Mouse (Mus musculus) A20 (cell line): ENCODE data around the gene Tubg2.
"Not testable (repeated sequence)": the region's sequence is repeated elsewhere in the genome, so short reads cannot be mapped to it uniquely, and the experiment has no call there.

Experiments
- DNase-seq: peaks from one replicate; pipeline ENCODE4 v3.0.0-alpha.2; 2011; ENCODE audit warnings: low read depth, low spot score

Tubg2 gene

DNA sequence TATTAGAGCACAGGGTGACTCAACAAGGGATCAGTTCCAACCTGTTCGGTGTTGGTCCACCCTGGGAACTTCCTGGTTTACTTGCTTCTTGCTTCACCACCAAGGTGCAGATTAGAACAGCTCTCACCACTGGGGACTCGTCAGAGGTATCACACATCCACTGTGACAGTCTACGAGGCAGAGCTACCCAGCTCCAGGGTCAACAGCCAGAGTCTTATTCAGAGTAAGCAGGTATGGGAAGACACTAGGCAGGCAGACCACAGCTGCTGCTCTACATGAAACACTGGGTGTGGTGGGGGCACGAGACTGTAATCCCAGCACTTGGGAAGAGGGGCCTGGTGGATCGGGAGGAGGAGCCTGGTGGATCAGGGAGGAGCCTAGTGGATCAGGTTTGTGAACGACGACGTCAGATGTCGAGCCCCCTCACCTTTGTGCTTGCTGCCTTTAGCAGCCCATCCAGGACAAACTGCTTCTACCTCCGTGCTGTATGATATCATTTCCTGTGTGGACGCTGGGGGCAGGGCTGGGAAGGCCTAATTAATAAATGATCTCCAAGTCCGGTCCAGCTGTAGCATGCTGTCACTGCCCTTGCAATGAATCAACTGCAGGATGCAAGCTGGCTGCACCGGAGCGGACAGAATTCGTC is 17.0 kb upstream of the Tubg2 start:
- DNase-seq: no peak

DNA sequence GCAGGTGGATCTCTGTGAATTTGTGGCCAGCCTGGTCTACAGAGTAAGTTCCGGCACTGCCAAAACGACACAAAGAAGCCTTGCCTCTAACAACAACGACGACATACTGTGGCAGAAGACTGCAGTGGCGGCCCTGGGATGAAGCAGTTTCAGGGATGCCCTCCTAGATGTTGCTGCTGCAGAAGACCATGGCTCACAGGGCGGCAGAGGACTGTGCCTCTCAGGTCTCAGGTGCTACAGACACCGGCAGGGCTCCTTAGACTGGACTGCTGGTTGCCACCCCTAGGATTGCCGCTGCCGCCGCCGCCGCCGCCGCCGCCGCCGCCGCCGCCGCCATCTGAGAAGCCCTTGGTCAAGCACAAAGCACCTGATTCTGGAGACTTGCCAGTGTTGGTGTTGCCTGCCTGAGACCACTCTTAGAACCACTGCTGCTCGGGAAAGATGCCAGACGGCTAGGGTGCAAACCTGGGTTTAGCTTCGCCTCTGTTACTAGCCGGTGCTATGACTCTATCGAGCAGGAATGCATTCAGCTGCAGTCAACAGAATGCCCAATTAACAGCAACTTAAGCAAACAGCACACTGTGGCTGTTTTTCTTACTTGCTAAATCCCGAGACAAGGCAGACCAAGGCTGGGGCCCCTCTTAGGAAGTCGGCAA is 15.4 kb upstream of the Tubg2 start:
- DNase-seq: no peak

DNA sequence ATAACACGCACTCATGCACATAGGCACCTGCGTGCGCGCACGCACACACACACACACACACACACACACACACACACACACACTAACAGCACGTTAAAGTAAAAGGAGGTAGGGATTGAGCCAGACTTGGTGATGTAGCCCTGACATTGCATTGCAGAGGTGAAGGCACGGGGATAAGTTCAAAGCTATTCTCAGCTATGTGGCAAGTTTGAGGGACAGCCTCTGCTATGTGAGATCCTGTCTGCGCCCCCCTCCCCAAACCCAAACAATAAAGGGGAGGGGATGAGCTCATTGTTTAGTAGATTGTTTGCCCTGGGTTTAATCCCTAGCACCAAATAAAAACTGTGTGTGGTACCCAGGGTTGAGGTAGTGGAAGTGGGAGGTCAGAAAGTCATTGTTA is 14.6 kb upstream of the Tubg2 start:
- DNase-seq: no peak

DNA sequence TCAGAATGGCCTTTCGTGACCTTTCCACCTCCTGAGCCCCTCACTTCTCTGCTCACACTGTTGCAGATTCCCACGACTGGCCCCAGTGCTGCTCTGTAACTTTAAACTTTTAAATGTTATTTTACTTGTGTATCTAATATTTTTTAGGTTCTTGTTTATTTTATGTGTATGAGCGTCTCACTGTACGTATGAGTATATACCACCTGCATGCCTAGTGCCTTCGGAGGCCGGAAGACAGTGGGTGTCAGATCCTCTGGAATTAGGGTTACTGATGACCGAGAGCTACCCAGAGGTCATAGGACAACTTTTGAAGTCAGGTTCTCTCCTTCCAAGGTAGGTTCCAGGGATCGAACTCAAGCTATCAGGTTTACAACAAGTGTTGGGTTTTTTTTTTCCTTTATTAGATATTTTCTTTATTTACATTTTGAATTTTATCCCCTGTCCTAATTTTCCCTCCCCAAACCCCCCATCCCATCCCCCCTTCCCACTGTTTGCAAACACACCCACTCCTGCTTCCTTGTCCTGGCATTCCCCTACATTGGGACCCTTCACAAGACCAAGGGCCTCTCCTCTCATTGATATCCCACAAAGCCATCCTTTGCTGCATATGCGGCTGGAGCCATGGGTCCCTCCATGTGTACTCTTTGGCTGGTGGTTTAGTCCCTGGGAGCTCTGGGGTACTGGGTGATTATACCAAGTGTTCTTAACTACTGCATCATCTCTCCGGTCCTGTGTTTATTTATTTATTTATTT is 13.3 kb upstream of the Tubg2 start:
- DNase-seq: no peak

DNA sequence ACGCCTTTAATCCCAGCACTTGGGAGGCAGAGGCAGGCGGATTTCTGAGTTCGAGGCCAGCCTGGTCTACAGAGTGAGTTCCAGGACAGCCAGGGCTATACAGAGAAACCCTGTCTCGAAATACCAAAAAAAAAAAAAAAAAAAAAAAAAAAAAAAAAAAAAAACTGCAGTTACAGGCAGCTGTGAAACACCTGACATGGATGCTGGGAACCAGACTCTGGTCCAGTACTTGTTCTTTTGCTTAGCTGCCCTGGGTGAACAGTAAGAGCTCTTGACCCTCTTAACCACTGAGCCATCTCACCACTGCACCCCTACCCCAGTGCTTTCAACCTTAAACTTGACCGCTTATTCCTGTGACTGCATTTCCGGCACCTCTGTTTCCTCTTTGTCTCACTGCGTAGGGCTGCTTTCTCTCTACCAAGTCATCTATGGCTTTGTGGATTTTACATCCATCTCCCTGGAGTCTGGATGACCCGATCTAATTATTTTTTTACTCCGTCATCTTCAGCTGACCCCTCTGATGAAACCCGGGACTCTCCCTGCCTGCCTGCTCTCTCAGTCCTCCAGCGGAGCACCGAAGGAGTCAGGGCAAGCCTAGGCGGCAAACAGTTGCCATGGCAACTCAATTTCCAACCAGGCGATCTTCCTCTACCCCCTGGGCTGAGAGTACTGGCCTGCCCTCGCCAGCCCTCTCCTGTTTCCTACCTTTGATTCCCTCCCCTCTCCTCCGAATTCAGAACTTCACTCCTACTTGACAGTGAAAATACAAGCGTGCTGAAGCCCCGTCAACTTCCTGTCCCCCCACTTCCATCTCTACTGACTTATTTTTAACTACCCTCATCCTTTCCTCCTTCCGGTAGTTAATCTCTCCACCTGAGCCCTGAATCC is 12.1 kb upstream of the Tubg2 start:
- DNase-seq: peak; percentile 84

DNA sequence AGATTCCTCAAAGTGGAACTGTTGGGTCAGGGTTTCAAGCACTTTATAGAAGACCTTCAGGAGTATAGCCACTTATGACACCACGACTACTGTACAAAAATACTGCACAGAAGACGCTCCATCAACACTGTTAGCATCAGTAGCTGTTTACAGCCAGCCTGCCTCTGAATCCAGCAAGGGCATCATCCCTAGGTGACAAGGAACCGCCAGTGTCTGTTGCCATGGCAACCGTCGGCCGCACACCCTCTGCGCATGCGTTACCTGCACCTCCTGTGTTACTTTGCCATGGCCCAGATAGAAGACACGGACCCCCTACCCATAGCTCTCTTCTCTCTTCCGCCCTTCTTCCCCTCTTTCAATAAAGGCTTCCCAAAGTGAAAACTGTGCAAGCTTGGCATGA is 9.3 kb upstream of the Tubg2 start:
- no peak for DNase-seq

DNA sequence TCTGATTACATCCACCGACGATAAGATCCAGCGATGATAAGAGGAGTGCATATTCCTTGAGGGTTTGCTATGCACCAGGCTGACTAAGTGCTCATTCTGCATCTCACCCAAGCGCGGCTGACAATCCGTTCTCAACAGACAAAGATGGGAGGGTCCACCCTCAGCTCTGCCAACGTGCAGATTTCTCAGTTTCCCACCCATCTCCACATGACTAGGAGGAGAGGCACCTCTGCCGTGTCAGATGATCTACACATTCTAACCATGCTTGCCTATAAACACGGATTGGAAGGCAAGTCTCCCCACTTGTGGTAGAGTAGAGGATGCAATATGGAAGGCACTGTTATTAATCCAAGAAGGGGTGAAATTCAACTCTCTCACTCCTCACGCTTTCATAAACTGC is 7.0 kb upstream of the Tubg2 start:
- DNase-seq: no peak

DNA sequence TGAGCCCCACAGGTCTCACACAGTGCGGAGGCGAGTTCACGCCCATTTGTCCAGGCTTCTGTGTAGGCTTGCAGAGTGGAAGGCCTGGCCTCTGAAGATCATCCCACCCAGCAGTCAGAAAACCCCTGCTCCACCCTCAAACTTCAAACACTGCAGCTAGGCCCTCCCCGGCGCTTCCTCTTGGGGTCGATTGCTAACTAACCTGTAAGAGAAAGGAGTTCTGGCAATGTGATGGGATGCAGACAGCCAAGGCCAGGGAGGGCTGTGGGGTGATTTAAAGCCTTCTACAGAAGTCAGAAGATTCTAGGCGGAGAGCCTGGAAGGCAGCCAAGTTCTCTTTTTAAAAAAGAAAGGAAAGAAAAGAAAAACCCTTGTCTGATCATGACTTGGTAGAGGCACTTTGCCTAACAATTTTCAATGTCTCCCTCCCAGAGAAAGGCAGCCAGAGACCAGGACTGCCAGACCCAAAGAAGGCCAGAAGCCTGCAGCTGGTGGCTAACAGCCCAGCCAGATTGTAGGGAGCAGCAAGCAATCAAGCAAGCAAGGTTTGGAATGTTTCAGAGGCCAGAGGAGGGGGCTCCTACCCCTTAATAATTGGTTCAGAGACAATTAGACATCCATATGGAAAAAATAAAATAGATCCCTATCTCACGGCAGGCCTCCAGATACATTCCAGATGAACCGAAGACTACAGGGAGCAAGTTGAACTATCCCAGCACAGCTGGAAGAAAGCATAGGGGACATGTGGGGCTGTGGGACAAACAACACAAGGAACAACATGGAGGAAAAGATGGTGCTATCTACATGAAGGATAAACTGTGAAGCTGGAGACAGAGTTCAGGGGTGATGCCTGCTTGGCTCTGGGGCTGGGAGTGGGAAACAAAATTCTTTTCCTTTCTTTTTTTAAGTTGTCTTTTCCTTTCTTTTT is 6.3 kb upstream of the Tubg2 start:
- no peak for DNase-seq

DNA sequence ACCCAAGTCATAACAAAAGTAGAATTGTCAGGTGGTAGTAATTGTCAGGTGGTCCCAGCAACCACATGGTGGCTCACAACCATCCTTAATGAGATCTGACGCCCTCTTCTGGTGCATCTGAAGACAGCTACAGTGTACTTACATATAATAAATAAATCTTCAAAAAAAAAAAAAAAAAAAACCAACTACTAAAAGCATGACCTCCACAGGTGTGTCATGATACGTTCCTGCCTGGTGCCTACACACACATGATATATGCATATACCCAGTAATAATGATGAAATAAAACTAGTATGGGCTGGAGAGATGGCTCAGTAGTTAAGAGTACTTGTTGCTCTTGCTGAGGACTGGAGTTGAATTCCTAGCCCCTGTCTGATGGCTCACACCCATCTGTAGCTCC is 4.6 kb upstream of the Tubg2 start:
- DNase-seq: peak; percentile 42

DNA sequence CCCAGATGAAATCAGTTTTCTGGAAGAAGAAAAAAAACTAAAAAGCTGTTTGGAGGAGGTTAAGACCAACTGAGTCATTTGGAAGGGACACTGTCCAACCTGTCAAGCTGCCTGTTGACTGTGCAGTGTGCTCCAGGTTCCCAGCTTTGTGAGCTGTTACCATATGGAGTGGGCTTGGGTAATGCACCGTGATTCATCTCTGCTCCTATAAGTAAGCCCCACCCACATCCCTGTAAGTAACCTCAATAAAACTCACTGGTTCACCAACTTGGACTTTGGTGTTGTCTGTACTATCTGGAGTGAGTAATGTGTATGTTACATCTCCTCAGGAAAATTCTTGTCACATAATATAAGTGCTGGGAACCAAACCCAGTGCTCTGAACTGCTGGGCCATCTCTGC is 2.9 kb upstream of the Tubg2 start:
- no peak for DNase-seq

DNA sequence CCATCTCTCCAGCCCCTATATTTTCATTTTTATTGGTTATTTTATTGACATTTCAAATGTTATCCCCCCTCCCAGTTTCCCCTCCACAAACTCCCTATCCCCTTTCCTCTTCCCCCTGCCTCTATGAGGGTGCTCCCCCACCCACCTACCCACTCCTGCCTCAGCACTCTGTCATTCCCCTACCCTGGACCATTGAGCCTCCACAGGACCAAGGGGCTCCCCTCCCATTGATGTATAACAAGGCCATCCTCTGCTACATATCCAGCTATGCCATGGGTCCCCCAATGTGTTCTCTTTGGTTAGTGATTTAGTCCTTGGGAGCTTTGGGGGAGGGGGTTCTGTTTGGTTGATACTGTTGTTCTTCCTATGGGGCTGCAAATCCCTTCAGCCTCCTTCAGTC is 1.1 kb upstream of the Tubg2 start:
- DNase-seq: peak; percentile 39

DNA sequence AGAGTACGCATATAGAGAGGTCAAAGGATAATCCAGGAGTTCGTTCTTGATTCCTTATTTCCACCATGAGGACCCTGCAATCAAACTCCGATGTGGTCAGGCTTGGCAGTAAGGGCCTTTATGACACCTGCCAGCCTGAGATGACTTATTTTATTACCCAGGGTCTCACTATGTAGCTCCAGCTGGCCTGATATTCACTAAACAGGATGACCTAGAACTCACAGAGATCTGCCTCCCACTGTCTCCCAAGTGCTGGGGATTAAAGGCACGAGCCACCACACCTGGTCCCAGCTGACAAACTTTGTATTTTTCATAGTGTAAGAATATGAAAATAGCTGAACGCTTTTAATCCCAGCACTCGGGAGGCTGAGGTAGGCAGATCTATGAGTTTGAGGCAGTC is 556 bp upstream of the Tubg2 start:
- DNase-seq: no peak

DNA sequence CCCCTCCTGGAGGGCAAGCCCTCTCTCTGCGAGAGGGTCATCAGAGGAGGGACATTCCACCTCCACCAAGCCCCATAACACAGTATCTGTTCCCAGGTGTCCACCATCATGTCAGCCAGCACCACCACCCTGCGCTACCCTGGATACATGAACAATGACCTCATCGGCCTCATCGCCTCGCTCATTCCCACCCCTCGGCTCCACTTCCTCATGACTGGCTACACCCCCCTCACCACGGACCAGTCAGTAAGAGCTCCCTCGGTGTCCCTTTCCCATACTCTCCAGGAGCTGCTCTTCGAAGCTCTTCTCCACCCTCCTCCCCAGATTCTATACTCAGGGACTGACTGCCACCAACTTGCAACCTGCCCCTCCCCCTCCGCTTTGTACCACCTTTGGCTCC is 4.4 kb downstream of the Tubg2 start:
- not testable (repeated sequence) for DNase-seq

DNA sequence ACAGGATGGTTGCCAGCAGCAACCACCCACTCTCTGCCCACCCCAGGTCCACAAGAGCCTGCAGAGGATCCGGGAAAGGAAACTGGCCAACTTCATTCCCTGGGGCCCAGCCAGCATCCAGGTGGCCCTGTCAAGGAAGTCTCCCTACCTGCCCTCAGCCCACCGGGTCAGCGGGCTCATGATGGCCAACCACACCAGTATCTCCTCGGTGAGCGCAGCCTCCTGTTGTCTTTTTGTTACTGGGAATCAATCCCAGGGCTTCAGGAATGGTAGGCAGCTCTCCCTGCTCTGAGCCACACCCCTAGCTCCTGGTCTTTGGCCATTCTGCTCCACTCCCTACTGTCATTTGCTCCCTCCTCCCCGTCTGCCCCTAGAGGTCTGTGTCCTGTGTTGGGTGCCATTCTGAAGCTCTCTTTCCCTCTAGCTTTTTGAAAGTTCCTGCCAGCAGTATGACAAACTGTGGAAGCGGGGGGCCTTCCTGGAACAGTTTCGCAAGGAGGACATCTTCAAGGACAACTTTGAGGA is 5.3 kb downstream of the Tubg2 start:
- DNase-seq: not testable (repeated sequence)

DNA sequence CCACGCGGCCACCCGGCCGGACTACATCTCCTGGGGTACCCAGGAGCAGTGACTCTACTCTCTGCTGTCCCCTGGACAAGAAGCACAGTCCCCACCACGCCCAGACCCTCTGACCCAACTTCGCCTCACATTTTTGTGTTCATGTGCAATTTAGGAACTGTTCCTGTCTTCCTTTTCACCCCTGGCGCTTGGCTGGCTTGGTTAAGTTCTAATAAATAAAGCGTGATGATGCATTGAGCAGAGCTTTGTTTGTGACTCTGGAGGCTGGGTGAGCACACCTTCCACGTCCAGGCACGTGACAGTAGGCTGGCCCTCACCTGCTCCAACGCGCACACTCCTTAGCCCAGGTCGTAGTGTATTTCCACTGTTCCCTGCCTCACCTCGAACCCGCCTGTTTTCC is 5.8 kb downstream of the Tubg2 start:
- DNase-seq: no peak

DNA sequence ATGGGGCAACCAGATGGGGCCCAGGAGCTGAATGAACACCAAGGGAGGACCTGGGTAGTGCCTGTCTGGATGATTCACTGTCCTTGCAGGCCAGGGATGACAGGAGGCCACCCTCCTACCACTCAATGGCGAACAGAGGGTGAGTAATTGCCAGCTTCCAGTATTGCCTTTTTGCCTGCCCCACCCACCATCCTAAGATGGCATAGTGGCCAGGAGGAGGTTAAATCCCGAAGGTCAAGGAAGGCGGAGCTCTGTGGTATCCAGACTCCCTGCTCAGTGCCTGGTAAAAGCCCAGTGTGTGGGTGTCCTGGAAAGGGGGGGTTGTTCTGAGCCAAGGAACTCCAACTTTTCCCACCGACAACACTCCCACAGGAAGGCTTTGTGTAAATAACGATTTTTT is 6.6 kb downstream of the Tubg2 start:
- DNase-seq: no peak

DNA sequence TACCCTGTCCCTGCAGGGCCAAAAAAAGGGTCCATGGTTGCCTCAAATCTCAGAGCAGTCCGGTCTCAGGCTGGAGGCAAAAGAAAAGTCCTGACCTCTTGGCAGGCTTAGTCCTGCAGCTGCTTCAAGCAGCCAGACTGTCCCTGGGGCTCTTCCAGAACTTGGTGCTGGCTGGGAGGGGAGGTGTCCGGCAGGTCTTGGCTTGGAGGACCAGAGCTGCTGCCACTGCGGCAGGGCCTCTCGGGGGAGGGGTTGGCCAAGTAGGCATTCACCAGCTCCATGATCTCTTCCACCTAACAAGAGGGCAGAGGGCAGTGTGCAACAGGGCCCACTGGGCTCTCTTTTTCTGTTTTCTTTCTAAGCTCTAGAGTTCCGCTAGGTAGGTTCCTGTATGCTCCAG is 7.1 kb downstream of the Tubg2 start:
- DNase-seq: no peak

DNA sequence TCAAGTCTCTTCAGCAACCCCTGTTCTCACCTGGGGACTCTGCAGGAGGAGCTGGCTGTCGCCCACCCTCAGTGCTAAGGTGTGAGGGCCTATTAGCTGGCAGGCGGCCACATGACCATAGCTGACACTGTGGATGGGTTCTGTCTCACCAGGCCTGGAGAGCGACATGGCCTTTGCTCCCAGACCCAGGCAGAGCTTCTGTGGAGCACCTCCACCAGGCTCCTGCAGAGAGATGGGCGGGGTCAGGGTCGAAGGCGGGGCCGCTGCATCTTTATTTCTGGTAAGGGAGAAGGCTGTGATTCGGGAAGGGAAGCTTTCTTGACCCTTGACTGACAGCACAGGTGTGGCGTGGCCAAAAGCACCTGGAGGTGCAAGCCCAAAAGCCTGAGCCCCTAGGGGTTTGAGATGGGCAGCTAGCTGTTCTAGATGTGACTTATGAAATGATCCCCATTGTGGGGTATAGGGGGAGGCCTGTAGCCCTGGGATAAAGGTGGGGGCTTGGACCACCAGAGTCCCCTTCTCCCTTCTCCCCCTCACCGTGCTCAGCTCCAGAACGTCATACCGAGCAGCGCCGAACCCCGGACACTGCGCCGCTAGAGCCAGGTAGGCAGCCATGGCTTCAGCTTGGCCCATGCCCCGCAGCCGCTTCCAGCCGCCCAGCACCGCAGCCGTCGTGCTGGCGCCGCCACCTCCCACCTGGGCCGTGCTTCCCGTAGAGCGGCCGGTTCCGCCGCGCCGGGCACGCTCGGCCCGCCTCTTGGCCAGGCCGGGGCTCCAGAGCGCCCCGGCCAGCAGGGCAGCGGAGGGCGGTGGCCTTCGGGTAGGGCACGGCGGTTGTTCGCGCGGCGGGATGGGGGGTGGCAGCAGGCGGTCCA is 8.0 kb downstream of the Tubg2 start:
- DNase-seq: no peak

DNA sequence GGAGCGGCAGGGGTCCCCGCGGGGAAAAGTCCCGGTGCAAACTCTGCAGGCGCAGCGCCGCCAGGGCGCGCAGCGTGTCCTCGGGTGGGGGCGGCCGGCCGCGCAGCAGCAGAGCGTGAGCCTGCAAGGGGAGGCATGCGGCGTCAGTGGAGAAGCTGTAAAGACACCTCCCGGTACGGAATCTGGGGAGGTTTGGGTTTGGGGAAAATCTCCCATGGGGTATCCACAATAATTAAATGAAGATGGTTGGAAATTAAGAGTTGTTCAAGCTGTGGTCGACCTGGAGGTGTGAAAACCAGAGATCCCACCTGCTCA is 8.6 kb downstream of the Tubg2 start:
- DNase-seq: no peak
